Mouse (Mus musculus) neural tube, embryonic 11.5 days (tissue): Measurements from ENCODE around the gene Olfr465-ps1. TPM values are rescaled to one million over a fixed set of nuclear protein-coding genes. Genes with fewer than 3 reads are reported as not detected.

Experiments used
- ATAC-seq: fragments of 200-750 bp; cut with Nextera tagmentation; 2 replicates; pipeline ENCODE4 v1.8.0; 2017; ENCODE audit warnings: moderate number of reproducible peaks, mild to moderate bottlenecking, moderate TSS enrichment, moderate library complexity; ENCODE audit not compliant: insufficient read depth, low FRiP score, low TSS enrichment
- DNase-seq: peaks from one replicate; pipeline ENCODE4 v3.0.0-alpha.2; 2015; ENCODE audit warnings: low spot score
- H3K27ac ChIP-seq: fragments of 300-500 bp; sonication (generic); 2 replicates; pipeline ENCODE4 v1.5.1; 2014; ENCODE audit warnings: low read depth, mild to moderate bottlenecking, low read length
- H3K27me3 ChIP-seq: fragments of 300-500 bp; sonication (generic); 2 replicates; pipeline ENCODE4 v1.6.1; 2014; ENCODE audit warnings: mild to moderate bottlenecking, low read length, mixed read lengths; ENCODE audit not compliant: control insufficient read depth, insufficient read depth
- H3K36me3 ChIP-seq: fragments of 300-500 bp; sonication (generic); 2 replicates; pipeline ENCODE4 v1.6.1; 2014; ENCODE audit warnings: mild to moderate bottlenecking, low read length, moderate library complexity, mixed read lengths; ENCODE audit not compliant: control insufficient read depth, insufficient read depth
- H3K4me1 ChIP-seq: fragments of 300-500 bp; sonication (generic); 2 replicates; pipeline ENCODE4 v1.6.1; 2014; ENCODE audit warnings: low read length, mixed read lengths; ENCODE audit not compliant: control insufficient read depth, insufficient read depth
- H3K4me2 ChIP-seq: fragments of 300-500 bp; sonication (generic); 2 replicates; pipeline ENCODE4 v1.6.1; 2014; ENCODE audit warnings: low read depth, mild to moderate bottlenecking, moderate library complexity
- H3K4me3 ChIP-seq: fragments of 300-500 bp; sonication (generic); 2 replicates; pipeline ENCODE4 v1.5.1; 2014; ENCODE audit warnings: low read depth, low read length
- H3K9ac ChIP-seq: fragments of 300-500 bp; sonication (generic); 2 replicates; pipeline ENCODE4 v1.6.1; 2014; ENCODE audit warnings: mild to moderate bottlenecking, low read length
- H3K9me3 ChIP-seq: fragments of 300-500 bp; sonication (generic); 2 replicates; pipeline ENCODE4 v1.6.1; 2016; ENCODE audit warnings: low read length; ENCODE audit not compliant: control insufficient read depth
- WGBS: fragments of 180-500 bp; shearing (Covaris S2); extraction: QIAGEN DNeasy Blood & Tissue Kit; methylation state at CpG from one replicate; pipeline ENCODE4 v1.1.7; 2014; 5-methylcytosine and 5-hydroxymethylcytosine counted together
- polyA plus RNA-seq: library from polyadenylated mRNA; unstranded; fragments of >200 nt; fragmentation: Nextera tagmentation; extraction: Ambion mirVana; gene quantifications from 2 replicates; pipeline ENCODE4 v1.2.1, GENCODE M21; 2014

Olfr465-ps1 gene
- not detected in 2 replicates for polyA plus RNA-seq

DNA sequence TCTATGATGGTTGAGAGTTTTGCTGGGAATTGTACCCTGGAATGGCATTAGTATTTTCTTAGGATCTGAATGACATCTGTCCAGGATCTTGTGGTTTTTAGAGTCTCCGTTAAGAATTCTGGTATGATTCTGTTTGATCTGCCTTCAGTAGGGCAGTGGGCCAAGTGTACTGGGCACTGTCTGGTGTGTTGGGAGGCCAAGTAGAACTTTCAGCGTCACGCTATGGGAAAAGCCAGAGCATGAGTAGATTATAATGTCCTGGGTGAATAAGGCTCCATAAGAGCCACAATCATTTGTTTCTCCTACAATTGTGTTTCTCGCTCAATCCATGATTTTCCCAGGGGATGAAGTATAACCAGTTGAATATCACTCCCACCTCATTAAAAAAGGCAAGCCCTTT, at the start of gene Olfr465-ps1:
Gene Olfr465-ps1 (plus strand): TSS at position 301 of the 400 bp plus-strand sequence.
- H3K36me3 ChIP-seq = no peaks in the 10 kb centered on the region
- WGBS = 86% methylated on average over 4 of the region's 4 CpGs
- H3K27ac ChIP-seq = no peak within 1 kb of the TSS
- no peak within 1 kb of the TSS for H3K9ac ChIP-seq
- H3K4me2 ChIP-seq = no peak within 1 kb of the TSS
- no peak within 1 kb of the TSS for H3K4me3 ChIP-seq
- H3K9me3 ChIP-seq = no peaks in the 10 kb centered on the region
- DNase-seq (no peak), ATAC-seq (no peak)
- no peaks in the 10 kb centered on the region for H3K27me3 ChIP-seq
- no peaks in the 10 kb centered on the region for H3K4me1 ChIP-seq

DNA sequence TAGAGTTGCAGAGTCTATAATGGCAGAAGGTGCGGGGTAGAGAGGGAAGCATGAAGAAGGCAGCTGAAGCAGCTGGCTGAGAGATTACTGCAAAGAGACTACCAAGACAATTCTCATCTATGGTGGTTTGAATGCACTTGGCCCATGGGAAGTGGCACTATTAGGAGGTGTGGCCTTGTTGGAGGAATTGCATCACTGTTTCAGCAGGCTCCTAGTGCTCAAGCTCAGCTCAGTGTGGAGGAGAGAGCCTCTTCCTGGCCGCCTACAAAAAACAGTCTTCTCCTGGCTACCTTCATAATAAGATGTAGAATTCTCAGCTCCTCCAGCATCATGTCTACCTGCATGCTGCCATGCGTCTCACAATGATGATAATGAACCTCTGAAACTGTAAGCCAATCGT, 42.0 kb upstream of the Olfr465-ps1 start:
- H3K4me1 ChIP-seq = no peaks in the 10 kb centered on the region
- no peak overlapping the region for H3K4me2 ChIP-seq
- ATAC-seq (no peak), DNase-seq (no peak)
- no peaks in the 10 kb centered on the region for H3K27me3 ChIP-seq
- WGBS = 88% methylated on average over 4 of the region's 4 CpGs
- no peak overlapping the region for H3K4me3 ChIP-seq
- no peak overlapping the region for H3K9ac ChIP-seq
- H3K9me3 ChIP-seq = peaks cover 10% of the 10 kb centered on the region; the same call in 1 of the 2 replicates
- no peak overlapping the region for H3K27ac ChIP-seq
- no peaks in the 10 kb centered on the region for H3K36me3 ChIP-seq

DNA sequence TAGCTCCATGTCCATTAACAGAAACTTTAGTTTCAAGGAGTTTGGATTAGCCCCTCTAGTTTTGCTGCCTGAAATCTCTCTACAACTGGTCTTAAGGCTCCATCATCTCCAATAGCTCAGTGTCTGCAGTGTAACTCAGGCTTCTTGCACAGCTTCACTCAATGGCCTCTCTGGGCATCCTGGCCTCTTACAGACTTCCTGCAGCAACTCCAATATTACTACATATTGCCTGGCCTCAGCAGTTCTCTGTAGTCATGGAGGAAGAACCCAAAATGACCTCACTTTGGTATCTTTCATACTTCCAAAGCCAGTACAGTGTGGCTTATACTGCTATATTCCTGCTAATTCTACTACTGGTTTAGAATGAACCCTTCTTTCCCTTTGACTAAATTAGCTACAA, 40.9 kb upstream of the Olfr465-ps1 start:
- Histone ChIP-seq H3K9me3 (peaks cover 8% of the 10 kb centered on the region; the same call in 1 of the 2 replicates), H3K27me3 (no peaks in the 10 kb centered on the region), H3K27ac (no peak overlapping the region), H3K4me3 (no peak overlapping the region), H3K4me1 (no peaks in the 10 kb centered on the region), H3K4me2 (no peak overlapping the region), H3K36me3 (no peaks in the 10 kb centered on the region), H3K9ac (no peak overlapping the region)
- no peak for ATAC-seq
- DNase-seq = no peak

DNA sequence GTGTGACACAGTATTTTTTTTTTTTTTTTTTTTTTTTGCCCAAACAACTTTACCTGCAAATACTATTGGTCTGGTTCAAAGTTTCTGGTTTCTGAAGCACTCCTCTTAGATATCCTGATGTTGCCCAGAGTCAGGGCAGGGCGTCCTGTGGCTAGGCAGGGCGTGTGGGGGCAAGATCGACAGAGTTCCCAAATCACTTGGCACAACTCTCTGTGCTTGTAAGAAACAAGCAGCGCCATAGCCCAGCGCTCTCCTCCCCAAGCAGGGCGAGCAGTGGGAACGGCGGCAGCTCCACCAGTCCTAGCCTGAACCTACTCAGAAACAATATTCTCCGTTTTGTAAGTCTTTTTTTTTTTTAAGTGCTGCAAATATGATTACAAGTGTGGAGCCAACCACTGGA, 37.2 kb upstream of the Olfr465-ps1 start:
- no peak overlapping the region for H3K27ac ChIP-seq
- H3K36me3 ChIP-seq = no peaks in the 10 kb centered on the region
- 93% methylated on average over 9 of the region's 9 CpGs for WGBS
- no peaks in the 10 kb centered on the region for H3K4me1 ChIP-seq
- DNase-seq (no peak), ATAC-seq (no peak)
- no peaks in the 10 kb centered on the region for H3K27me3 ChIP-seq
- no peak overlapping the region for H3K4me3 ChIP-seq
- no peak overlapping the region for H3K4me2 ChIP-seq
- H3K9ac ChIP-seq = no peak overlapping the region
- H3K9me3 ChIP-seq = peaks cover 8% of the 10 kb centered on the region; the same call in 1 of the 2 replicates

DNA sequence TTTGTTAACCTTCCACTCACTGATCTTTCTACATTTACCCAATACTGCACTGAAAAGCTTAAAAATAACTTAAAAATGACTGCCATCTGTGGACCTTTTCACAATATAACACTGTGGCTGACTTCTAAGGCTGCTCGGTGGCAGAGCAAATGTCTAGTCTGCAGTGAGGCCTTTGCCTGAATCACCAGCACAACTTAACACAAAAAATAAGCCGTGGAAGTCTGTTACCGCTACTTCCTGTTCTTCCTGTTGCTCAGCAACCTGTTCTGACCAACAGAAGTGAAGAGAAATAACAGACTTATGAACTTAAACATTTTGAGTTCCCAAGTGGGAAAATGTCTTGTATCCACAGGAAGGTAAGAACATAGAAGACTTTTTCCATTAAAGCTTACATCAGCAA, 36.7 kb upstream of the Olfr465-ps1 start:
- Histone ChIP-seq H3K27me3 (no peaks in the 10 kb centered on the region), H3K27ac (no peak overlapping the region), H3K4me2 (no peak overlapping the region), H3K9me3 (peaks cover 8% of the 10 kb centered on the region; the same call in 1 of the 2 replicates), H3K4me3 (no peak overlapping the region), H3K36me3 (no peaks in the 10 kb centered on the region), H3K4me1 (no peaks in the 10 kb centered on the region), H3K9ac (no peak overlapping the region)
- WGBS = 96% methylated on average over 3 of the region's 3 CpGs
- ATAC-seq (no peak), DNase-seq (no peak)

DNA sequence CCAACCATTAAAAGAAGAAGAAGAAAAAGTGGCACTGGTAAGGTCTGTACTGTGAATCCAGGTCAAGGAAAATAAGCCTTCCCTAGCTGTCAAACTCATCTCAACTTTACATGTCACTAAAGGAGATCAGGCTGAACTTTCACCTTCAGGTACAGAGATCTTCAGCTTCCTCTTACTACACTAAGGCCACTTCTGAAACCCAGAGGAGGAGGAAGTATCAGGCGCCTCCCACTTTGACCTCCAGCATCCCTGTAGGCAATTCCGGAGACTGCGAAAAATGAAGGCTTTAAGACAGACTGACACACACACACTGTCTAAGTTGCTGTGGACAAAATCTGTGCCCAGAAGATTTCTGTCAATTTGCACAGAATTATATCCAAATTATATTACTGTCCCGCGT, 25.9 kb upstream of the Olfr465-ps1 start:
- H3K4me2 ChIP-seq = peak overlapping the region; percentile 77
- H3K9me3 ChIP-seq = 0 out of 2 replicates have a peak, but pooled peaks cover 5% of the 10 kb centered on the region
- no peaks in the 10 kb centered on the region; the same call in 1 of the 2 replicates for H3K36me3 ChIP-seq
- H3K27me3 ChIP-seq = no peaks in the 10 kb centered on the region
- ATAC-seq = 0 out of 2 replicates have a peak, but pooled peaks have one; percentile 7
- H3K4me1 ChIP-seq = no peaks in the 10 kb centered on the region
- 1% methylated on average over 5 of the region's 5 CpGs for WGBS
- H3K27ac ChIP-seq = no peak overlapping the region; the same call in 1 of the 2 replicates
- peak overlapping the region; percentile 78 for H3K4me3 ChIP-seq
- H3K9ac ChIP-seq = peak overlapping the region; percentile 80
- peak; percentile 10 for DNase-seq

DNA sequence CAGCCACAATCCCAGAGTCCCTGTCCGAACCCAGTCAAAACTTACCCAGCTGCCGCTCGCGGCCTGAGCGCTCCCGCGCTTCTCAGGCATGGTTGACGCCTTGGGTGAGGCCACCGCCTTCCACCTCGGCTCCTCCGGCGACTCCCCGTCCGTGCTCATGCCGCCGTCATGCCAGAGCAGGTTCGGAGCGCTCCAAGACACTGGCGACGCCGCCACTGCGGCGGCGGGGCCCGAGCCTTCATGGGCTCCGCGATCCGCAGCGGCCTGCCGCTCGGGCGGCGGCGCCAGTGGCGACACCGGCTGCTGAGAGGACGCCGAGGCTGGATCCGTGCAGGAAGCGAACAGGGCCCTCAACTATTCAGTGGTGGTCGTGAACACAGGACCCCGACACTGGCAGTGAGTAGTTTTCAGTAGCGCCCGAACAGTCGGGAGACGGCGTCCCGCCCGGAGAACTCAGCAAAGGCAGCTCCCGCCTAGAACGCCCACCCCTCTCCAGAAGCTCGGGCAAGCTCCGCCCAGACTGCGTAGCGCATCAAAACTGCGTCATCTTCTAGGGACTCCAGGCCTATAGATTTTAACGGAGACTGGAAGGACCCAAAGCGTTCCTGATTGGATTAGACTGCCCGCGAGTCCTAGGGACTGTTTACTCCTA, 25.3 kb upstream of the Olfr465-ps1 start, which contains the start of gene Mfsd14b:
Gene Mfsd14b (minus strand): TSS at position 517 of the 652 bp plus-strand sequence.
- no peaks in the 10 kb centered on the region for H3K36me3 ChIP-seq
- WGBS = under 1% methylated on average over 60 of the region's 60 CpGs

DNA sequence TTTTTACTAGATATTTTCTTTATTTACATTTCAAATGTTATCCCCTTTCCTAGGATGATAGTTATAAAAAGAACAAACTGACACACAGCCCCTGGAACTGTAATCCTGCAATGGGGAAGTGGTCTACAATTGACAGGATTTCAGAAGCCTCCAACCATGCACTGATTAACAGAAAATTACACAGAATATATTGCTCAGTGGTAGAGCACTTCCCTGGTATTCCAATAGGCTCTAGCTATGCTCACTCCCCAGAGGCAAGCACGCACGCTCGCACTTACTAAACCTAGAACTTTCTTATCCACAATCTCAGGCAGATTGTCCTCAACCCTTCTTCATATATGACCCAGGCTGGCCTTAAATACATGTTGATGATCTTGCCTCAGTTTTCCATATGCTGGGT, 24.6 kb upstream of the Olfr465-ps1 start:
- Histone ChIP-seq H3K4me3 (peak overlapping the region; percentile 78), H3K36me3 (no peaks in the 10 kb centered on the region), H3K4me1 (no peaks in the 10 kb centered on the region), H3K27ac (no peak overlapping the region), H3K9me3 (no peaks in the 10 kb centered on the region), H3K27me3 (no peaks in the 10 kb centered on the region), H3K4me2 (peak overlapping the region; percentile 77), H3K9ac (peak overlapping the region; percentile 80)
- WGBS = 71% methylated on average over 3 of the region's 3 CpGs
- peak; percentile 36; the same call in 1 of the 2 replicates for ATAC-seq
- DNase-seq = no peak

More for the DNA sequence above, 25.3 kb upstream of the Olfr465-ps1 start, which contains the start of gene Mfsd14b:
- peak; percentile 99 for ATAC-seq
- peak; percentile 92 for DNase-seq
- Histone ChIP-seq H3K4me2 (peak within 1 kb of the TSS; percentile 77), H3K9me3 (0 out of 2 replicates have a peak, but pooled peaks cover 4% of the 10 kb centered on the region), H3K27ac (peak within 1 kb of the TSS; percentile 77), H3K27me3 (no peaks in the 10 kb centered on the region), H3K4me3 (peak within 1 kb of the TSS; percentile 78), H3K9ac (peak within 1 kb of the TSS; percentile 80), H3K4me1 (no peaks in the 10 kb centered on the region)

DNA sequence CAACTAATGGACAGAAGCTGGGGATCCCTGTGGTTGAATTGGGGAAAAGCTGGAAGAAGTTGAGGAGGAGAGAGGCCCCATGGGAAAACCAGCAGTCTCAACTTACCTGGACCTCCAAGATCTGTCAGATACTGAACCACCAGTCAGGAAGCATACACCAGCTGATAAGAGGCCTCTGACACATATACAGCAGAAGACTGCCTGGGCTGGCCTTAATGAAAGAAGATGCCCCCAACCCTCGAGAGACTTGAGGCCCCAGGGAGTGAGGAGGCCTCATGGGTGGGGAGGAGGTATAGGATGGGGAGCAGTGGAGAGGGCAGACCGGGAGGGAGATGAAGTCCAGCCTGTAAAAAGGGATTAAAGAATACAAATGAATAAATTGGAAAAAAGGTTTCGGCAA, 16.9 kb upstream of the Olfr465-ps1 start:
- no peak overlapping the region for H3K4me3 ChIP-seq
- no peak overlapping the region for H3K9ac ChIP-seq
- no peak for ATAC-seq
- DNase-seq = no peak
- H3K27me3 ChIP-seq = no peaks in the 10 kb centered on the region
- no peaks in the 10 kb centered on the region for H3K9me3 ChIP-seq
- H3K4me1 ChIP-seq = no peaks in the 10 kb centered on the region
- H3K4me2 ChIP-seq = no peak overlapping the region
- H3K36me3 ChIP-seq = no peaks in the 10 kb centered on the region
- H3K27ac ChIP-seq = no peak overlapping the region
- 77% methylated on average over 3 of the region's 3 CpGs for WGBS
